Mouse (Mus musculus) E14TG2a.4 (cell line): ENCODE measurements around the gene Bod1l.

Source experiments
- CTCF ChIP-seq: conservative IDR thresholded peaks from 2 replicates; pipeline ENCODE4 v1.5.1; 2014; ENCODE audit warnings: low read length
- NANOG ChIP-seq: IDR thresholded peaks from 2 replicates; pipeline ENCODE4 v1.6.1; 2014; ENCODE audit warnings: borderline replicate concordance, low read length, mixed read lengths

DNA sequence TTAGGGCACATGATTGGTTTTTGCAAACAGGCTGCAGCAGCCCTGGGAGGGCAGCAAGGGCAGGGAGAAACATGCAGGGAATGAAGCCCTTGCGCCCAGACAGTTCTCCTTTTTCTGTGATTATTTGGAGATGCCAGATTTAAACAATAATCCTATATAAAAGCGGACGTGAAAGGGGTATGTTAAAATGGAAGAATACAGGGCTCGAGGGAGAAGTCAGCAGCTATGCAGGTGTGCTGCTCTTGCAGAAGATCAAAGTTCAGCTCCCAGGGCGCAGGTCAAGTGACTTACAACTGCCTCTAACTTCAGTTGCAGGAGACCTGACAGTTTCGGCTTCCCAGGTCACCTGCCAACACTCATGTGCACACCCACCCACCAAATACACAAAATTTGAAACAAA, 31.6 kb downstream of the Bod1l start:
- TF ChIP-seq CTCF (no peak), NANOG (no peak)
